Mouse (Mus musculus) skeletal muscle tissue, postnatal 0 days (tissue): Measurements from ENCODE around the gene Gadd45a. TPM values are rescaled to one million over a fixed set of nuclear protein-coding genes. Genes with fewer than 3 reads are reported as not detected.

Experiments
- polyA plus RNA-seq: library from polyadenylated mRNA; unstranded; fragments of >200 nt; fragmentation: Nextera tagmentation; extraction: Ambion mirVana; gene quantifications from 2 replicates; pipeline ENCODE4 v1.2.1, GENCODE M21; 2015

Gene Gadd45a
- 33.9 and 35.8 TPM in 2 replicates for polyA plus RNA-seq

DNA sequence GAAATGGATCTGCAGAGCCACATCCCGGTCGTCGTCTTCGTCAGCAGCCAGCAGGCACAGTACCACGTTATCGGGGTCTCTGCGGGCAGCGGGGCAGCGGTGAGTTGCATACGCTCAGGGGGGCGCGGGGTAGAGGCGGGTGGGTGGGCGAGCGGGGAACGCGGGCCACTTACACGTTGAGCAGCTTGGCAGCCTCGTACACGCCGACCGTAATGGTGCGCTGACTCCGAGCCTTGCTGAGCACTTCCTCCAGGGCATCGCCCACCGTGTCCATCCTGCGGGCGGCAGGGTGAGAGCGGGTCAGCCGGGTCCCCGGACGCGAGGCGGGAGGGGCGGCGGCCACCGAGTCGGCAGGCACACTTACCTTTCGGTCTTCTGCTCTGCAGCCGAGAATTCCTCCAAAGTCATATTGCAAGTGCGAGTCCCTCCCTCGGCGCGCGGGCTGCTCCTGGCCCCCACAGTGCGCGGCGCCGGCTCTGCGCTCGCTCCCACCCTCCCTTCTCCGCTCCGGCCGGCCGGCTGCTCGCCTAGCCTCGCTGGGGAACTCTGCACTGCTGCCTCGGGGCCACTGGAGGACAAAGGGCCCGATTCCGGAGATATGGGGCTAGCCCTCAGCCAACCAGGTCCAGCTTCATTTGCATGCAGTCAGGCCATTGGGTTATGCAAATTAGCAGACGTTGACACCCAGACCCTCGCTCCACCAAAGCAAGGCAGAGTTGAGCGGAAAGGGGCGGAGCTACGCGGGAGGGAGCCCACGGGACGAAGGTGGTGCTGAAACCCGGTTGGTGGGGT lies at the start of gene Gadd45a:
Gene Gadd45a, minus strand, starts transcription at position 621 of the 792 bp plus-strand sequence.

Other genes starting within 250 kb of the Gadd45a start
- gene Vmn1r39, start 226.8 kb downstream of the Gadd45a start, polyA plus RNA-seq: not detected in 2 replicates
- gene Gng12, start 141.1 kb downstream of the Gadd45a start, polyA plus RNA-seq: 41.4 and 55.3 TPM in 2 replicates
- gene Serbp1, start 200.7 kb upstream of the Gadd45a start, polyA plus RNA-seq: 326 and 339 TPM in 2 replicates